8 mouse cellular contexts compared by ENCODE assay signal in the genomic region with DNA sequence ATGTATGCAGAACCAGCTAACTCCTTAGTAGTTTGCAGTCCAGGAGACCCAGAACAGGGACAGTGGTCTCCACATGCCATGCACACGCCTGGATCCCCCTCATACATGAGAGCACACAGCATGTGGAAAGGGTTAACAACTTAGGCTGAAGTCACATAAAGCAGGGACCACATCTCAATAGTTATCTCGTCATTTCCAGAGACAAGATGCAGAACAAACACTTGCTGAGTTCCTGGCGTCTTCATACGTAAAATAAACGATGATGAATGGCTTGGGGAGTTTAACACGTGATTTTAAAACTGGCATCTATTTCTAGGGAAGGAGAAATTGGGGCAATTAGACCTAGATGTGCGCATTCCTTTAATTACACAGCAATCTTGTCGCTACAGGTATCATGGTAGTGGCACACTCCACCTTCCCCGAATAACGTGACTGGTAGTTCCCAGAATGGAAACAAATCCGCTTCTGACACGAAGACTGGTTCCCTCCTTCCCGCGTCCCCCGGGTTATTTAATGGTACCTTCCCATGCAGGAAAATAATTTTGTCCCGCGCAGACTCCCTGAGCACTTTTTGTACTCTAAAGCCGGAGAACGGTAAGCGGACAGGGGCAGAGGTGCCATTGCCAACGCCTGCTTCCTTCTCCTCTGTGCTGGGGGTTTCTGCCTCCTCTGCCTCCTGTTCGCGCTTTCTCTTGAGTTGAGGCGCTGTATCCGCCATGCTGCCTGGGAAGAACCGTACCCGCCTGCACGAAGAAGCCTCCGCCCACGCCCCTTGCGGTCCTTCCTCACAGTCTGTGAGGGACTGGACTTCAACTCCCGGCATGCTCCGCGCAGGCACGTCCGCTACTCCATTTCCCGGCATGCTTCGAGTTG. TPM values are rescaled to one million over a fixed set of nuclear protein-coding genes. Genes with fewer than 3 reads are reported as not detected.
DNase-seq lines count a peak whose midpoint lies in the region; ATAC-seq and TF ChIP-seq lines count a peak whose summit lies in the region.

A gene (minus strand): TSS at position 811 of the 873 bp plus-strand sequence.

- under 1% methylated on average over 38 of the region's 38 CpGs for WGBS in forebrain, embryonic 16.5 days
- under 1% methylated on average over 38 of the region's 38 CpGs for WGBS in lung, embryonic 14.5 days
- 0% methylated on average over 38 of the region's 38 CpGs for WGBS in olfactory bulb, adult 2 months
- WGBS in thymus, adult 2 months: under 1% methylated on average over 38 of the region's 38 CpGs

- peak within 1 kb of the TSS; percentile 87 for H3K4me2 ChIP-seq in forebrain, embryonic 16.5 days (ENCODE audit: low read length)
- peak within 1 kb of the TSS; percentile 95 for H3K4me2 ChIP-seq in lung, embryonic 14.5 days

- peak within 1 kb of the TSS; percentile 79 for H3K9ac ChIP-seq in forebrain, embryonic 16.5 days (replicated peaks; ENCODE audit: low read depth, low read length)
- peak within 1 kb of the TSS; percentile 64 for H3K9ac ChIP-seq in lung, embryonic 14.5 days

- H3K36me3 ChIP-seq in G1E (replicated peaks): peaks cover 32% of the 10 kb centered on the region
- H3K36me3 ChIP-seq in forebrain, embryonic 16.5 days (ENCODE audit: control insufficient read depth, insufficient read depth): no peaks in the 10 kb centered on the region
- peaks cover 6% of the 10 kb centered on the region; the same call in 1 of the 2 replicates for H3K36me3 ChIP-seq in lung, embryonic 14.5 days (ENCODE audit: insufficient read depth)
- peaks cover 5% of the 10 kb centered on the region; the same call in 1 of the 2 replicates for H3K36me3 ChIP-seq in thymus, adult 2 months (ENCODE audit: control insufficient read depth, insufficient read depth, low read length)

- peak within 1 kb of the TSS; percentile 96 for H3K27ac ChIP-seq in forebrain, embryonic 16.5 days (ENCODE audit: low read length)
- H3K27ac ChIP-seq in layer of hippocampus, adult 2 months: peak within 1 kb of the TSS; percentile 97
- H3K27ac ChIP-seq in lung, embryonic 14.5 days (ENCODE audit: low read depth): peak within 1 kb of the TSS; percentile 81
- peak within 1 kb of the TSS; percentile 76 for H3K27ac ChIP-seq in olfactory bulb, adult 2 months (ENCODE audit: insufficient read depth, low read depth, low read length)
- H3K27ac ChIP-seq in thymus, adult 2 months (ENCODE audit: control insufficient read depth, insufficient read depth, low read length): peak within 1 kb of the TSS; percentile 72

- peak; percentile 78 for TF ChIP-seq POLR2A in olfactory bulb, adult 2 months (IDR thresholded peaks at IDR 0.05; ENCODE audit: insufficient read depth, low read depth, low read length)
- peak; percentile 75 for TF ChIP-seq POLR2A in thymus, adult 2 months (IDR thresholded peaks at IDR 0.05; ENCODE audit: control insufficient read depth, extremely low read depth, insufficient read depth, low read length, poor library complexity)

- peak; percentile 86 for ATAC-seq in G1E (ENCODE audit: extremely low read depth, insufficient number of reproducible peaks, low FRiP score, poor library complexity, severe bottlenecking)
- ATAC-seq in forebrain, embryonic 16.5 days: peak; percentile 98
- ATAC-seq in lung, embryonic 14.5 days (ENCODE audit: insufficient read depth): peak; percentile 99

- peak within 1 kb of the TSS; percentile 73 for H3K4me3 ChIP-seq in G1E (ENCODE audit: low read depth, low read length)
- peak within 1 kb of the TSS; percentile 70 for H3K4me3 ChIP-seq in forebrain, embryonic 16.5 days (replicated peaks; ENCODE audit: low read length)
- peak within 1 kb of the TSS; percentile 81 for H3K4me3 ChIP-seq in layer of hippocampus, adult 2 months
- peak within 1 kb of the TSS; percentile 68 for H3K4me3 ChIP-seq in lung, embryonic 14.5 days (ENCODE audit: low read depth, low read length)
- H3K4me3 ChIP-seq in olfactory bulb, adult 2 months (ENCODE audit: insufficient read depth, low read depth, low read length): peak within 1 kb of the TSS; percentile 62
- H3K4me3 ChIP-seq in thymus, adult 2 months (ENCODE audit: control insufficient read depth, insufficient read depth, low read length): peak within 1 kb of the TSS; percentile 80

- no peak for TF ChIP-seq CTCF in G1E (IDR thresholded peaks at IDR 0.05; ENCODE audit: low read depth, low read length)
- TF ChIP-seq CTCF in layer of hippocampus, adult 2 months (conservative IDR thresholded peaks at IDR 0.05): 0 out of 2 replicates have a peak, but pooled peaks have one; percentile 20
- TF ChIP-seq CTCF in lung, embryonic 14.5 days (IDR thresholded peaks at IDR 0.05; ENCODE audit: low read depth): peak; percentile 29; the same call in 1 of the 2 replicates
- no peak for TF ChIP-seq CTCF in olfactory bulb, adult 2 months (IDR thresholded peaks at IDR 0.05; ENCODE audit: insufficient read depth, low read depth, low read length)
- TF ChIP-seq CTCF in thymus, adult 2 months (IDR thresholded peaks at IDR 0.05; ENCODE audit: borderline replicate concordance, control insufficient read depth, extremely low read depth, insufficient read depth, low read length, poor library complexity): peak; percentile 56; the same call in 1 of the 2 replicates

- DNase-seq in G1E (ENCODE audit: low spot score): peak; percentile 66
- peak; percentile 95 to 98 for DNase-seq in cerebellum, adult 18-20 months
- DNase-seq in heart, postnatal 36 days: peak; percentile 89 to 91
- peak; percentile 93 to 98 for DNase-seq in layer of hippocampus, adult 2 months (ENCODE audit: low spot score in 2 of 2)
- peak; percentile 96 for DNase-seq in lung, embryonic 14.5 days
- peak; percentile 98 for DNase-seq in thymus, adult 2 months

- H3K4me1 ChIP-seq in G1E (ENCODE audit: insufficient read depth, low read depth, low read length): peaks cover 16% of the 10 kb centered on the region
- H3K4me1 ChIP-seq in forebrain, embryonic 16.5 days (replicated peaks; ENCODE audit: control insufficient read depth, insufficient read depth, low read length): peaks cover 9% of the 10 kb centered on the region
- H3K4me1 ChIP-seq in lung, embryonic 14.5 days (ENCODE audit: insufficient read depth): no peaks in the 10 kb centered on the region
- H3K4me1 ChIP-seq in olfactory bulb, adult 2 months (ENCODE audit: control insufficient read depth, insufficient read depth, low read length): 0 out of 2 replicates have a peak, but pooled peaks cover 2% of the 10 kb centered on the region
- H3K4me1 ChIP-seq in thymus, adult 2 months (replicated peaks; ENCODE audit: control insufficient read depth, insufficient read depth, low read length): peaks cover 4% of the 10 kb centered on the region

- no peaks in the 10 kb centered on the region for H3K27me3 ChIP-seq in G1E (ENCODE audit: insufficient read depth, low read length)
- H3K27me3 ChIP-seq in forebrain, embryonic 16.5 days (replicated peaks; ENCODE audit: control insufficient read depth, insufficient read depth, low read length): no peaks in the 10 kb centered on the region
- no peaks in the 10 kb centered on the region for H3K27me3 ChIP-seq in lung, embryonic 14.5 days (ENCODE audit: insufficient read depth, low read length)
- H3K27me3 ChIP-seq in thymus, adult 2 months (ENCODE audit: control insufficient read depth, insufficient read depth, low read length): no peaks in the 10 kb centered on the region

- intact Hi-C loops in heart, postnatal 36 days (cut with DNase I): no loop called here

- no peaks in the 10 kb centered on the region for H3K9me3 ChIP-seq in G1E (replicated peaks)
- no peaks in the 10 kb centered on the region for H3K9me3 ChIP-seq in forebrain, embryonic 16.5 days (ENCODE audit: control insufficient read depth, low read length)
- H3K9me3 ChIP-seq in lung, embryonic 14.5 days (ENCODE audit: low read depth, low read length): no peaks in the 10 kb centered on the region

RNA-seq across cellular contexts. Expression of the gene that starts here (rescaled TPM):
- total RNA-seq in G1E (2014; fragmentation: Nextera tagmentation) (32.7 and 39.1 TPM in 2 replicates), G1E (2017) (53.4 and 68.1 TPM in 2 replicates)
- polyA plus RNA-seq in G1E (2012): 84.2 and 91.5 TPM in 2 replicates
- polyA plus RNA-seq in forebrain, embryonic 16.5 days (2015; fragmentation: Nextera tagmentation; extraction: Ambion mirVana): 80.4 TPM in 2 replicates
- total RNA-seq in heart, postnatal 36 days (2021): 10 to 100 TPM; 17.3 to 17.8 TPM
- total RNA-seq in layer of hippocampus, adult 2 months (2021): 10 to 100 TPM; 20.5 to 21.7 TPM
- 84.8 and 87.0 TPM in 2 replicates for polyA plus RNA-seq in lung, embryonic 14.5 days (2014; fragmentation: Nextera tagmentation; extraction: Ambion mirVana)
- polyA plus RNA-seq in olfactory bulb, adult 2 months (2012; ENCODE audit: insufficient read depth, insufficient read length, low replicate concordance, missing spikeins): not detected in 2 replicates
- polyA plus RNA-seq in thymus, adult 2 months (2012; rRNA removed): 60.5 and 65.2 TPM in 2 replicates

Comparison
In these comparisons a context has a peak if more than half of its experiments do, and no peak if none do; other contexts are left out.
1. Peak in every context shown above with its lines: DNase-seq, ATAC-seq, H3K4me3 ChIP-seq and H3K27ac ChIP-seq.
2. RNA of the gene that starts here (polyA plus RNA-seq): 84.8 to 87.0 TPM in lung, embryonic 14.5 days, 84.2 to 91.5 TPM in G1E, 80.4 TPM in forebrain, embryonic 16.5 days and 60.5 to 65.2 TPM in thymus, adult 2 months; not detected in olfactory bulb, adult 2 months; every median in the first group is over 10 times any median in the second.
3. CTCF ChIP-seq: peak in layer of hippocampus, adult 2 months (single experiment), lung, embryonic 14.5 days (single experiment) and thymus, adult 2 months (single experiment); none in G1E (single experiment) and olfactory bulb, adult 2 months (single experiment).